Mouse (Mus musculus): ENCODE results near the gene Gm26938. TPM values are rescaled to one million over a fixed set of nuclear protein-coding genes. Genes with fewer than 3 reads are reported as not detected.
A peak's percentile ranks its signal among the peaks of the same experiment; 100 is the strongest.

The Gm26938 gene
- polyA plus RNA-seq, 1 experiment = not detected

GRCm38 (mm10) chr5:139798168-139798900, 27.9 kb downstream of the Gm26938 start:
- Histone ChIP-seq H3K4me3 (replicated peaks; ENCODE audit: extremely low read depth, low read depth, low read length) (no peak overlapping the region), H3K4me1 (ENCODE audit: control insufficient read depth, insufficient read depth, low read length) (peaks cover 47% of the 10 kb centered on the region)
- TF ChIP-seq CTCF (IDR thresholded peaks at IDR 0.05; ENCODE audit: insufficient read depth, low read length) (no peak), POLR2A (IDR thresholded peaks at IDR 0.05; ENCODE audit: borderline replicate concordance, extremely low read depth, low read depth, low read length) (no peak)
- 42% methylated on average over 12 of the region's 12 CpGs for WGBS
- no peak for DNase-seq

- peak; percentile 85 for DNase-seq
- WGBS = 29% methylated on average over 11 of the region's 11 CpGs
- H3K4me3 ChIP-seq (replicated peaks; ENCODE audit: extremely low read depth, low read depth, low read length) = no peak overlapping the region
- peaks cover 50% of the 10 kb centered on the region for H3K4me1 ChIP-seq (ENCODE audit: control insufficient read depth, insufficient read depth, low read length)
- TF ChIP-seq CTCF (IDR thresholded peaks at IDR 0.05; ENCODE audit: insufficient read depth, low read length) (no peak), POLR2A (IDR thresholded peaks at IDR 0.05; ENCODE audit: borderline replicate concordance, extremely low read depth, low read depth, low read length) (no peak)
Measured at GRCm38 (mm10) chr5:139797473-139798167, 28.6 kb downstream of the Gm26938 start.

- peak overlapping the region; percentile 54 for H3K4me3 ChIP-seq (replicated peaks; ENCODE audit: extremely low read depth, low read depth, low read length)
- peak; percentile 86 for DNase-seq
- TF ChIP-seq CTCF (IDR thresholded peaks at IDR 0.05; ENCODE audit: insufficient read depth, low read length) (no peak), POLR2A (IDR thresholded peaks at IDR 0.05; ENCODE audit: borderline replicate concordance, extremely low read depth, low read depth, low read length) (peak; percentile 76; the same call in 1 of the 2 replicates)
- WGBS = 7% methylated on average over 13 of the region's 13 CpGs
- H3K4me1 ChIP-seq (ENCODE audit: control insufficient read depth, insufficient read depth, low read length) = peaks cover 52% of the 10 kb centered on the region
Measured at GRCm38 (mm10) chr5:139796900-139797299, 29.3 kb downstream of the Gm26938 start.

- H3K4me1 ChIP-seq (ENCODE audit: control insufficient read depth, insufficient read depth, low read length) = peaks cover 53% of the 10 kb centered on the region
- no peak overlapping the region for H3K4me3 ChIP-seq (replicated peaks; ENCODE audit: extremely low read depth, low read depth, low read length)
- peak; percentile 36 for DNase-seq
Measured at GRCm38 (mm10) chr5:139796001-139796620, 30.1 kb downstream of the Gm26938 start.

GRCm38 (mm10) chr5:139794938-139795337, 31.3 kb downstream of the Gm26938 start:
- no peak for TF ChIP-seq CTCF (IDR thresholded peaks at IDR 0.05; ENCODE audit: insufficient read depth, low read length)
- no peak for TF ChIP-seq POLR2A (IDR thresholded peaks at IDR 0.05; ENCODE audit: borderline replicate concordance, extremely low read depth, low read depth, low read length)
- WGBS = 19% methylated on average over 10 of the region's 10 CpGs
- Histone ChIP-seq H3K4me1 (ENCODE audit: control insufficient read depth, insufficient read depth, low read length) (peaks cover 55% of the 10 kb centered on the region), H3K4me3 (replicated peaks; ENCODE audit: extremely low read depth, low read depth, low read length) (peak overlapping the region; percentile 32)
- peak; percentile 31 for DNase-seq

More at GRCm38 (mm10) chr5:139796001-139796620, 30.1 kb downstream of the Gm26938 start:
- WGBS = 61% methylated on average over 9 of the region's 9 CpGs
- no peak for TF ChIP-seq POLR2A (IDR thresholded peaks at IDR 0.05; ENCODE audit: borderline replicate concordance, extremely low read depth, low read depth, low read length)
- no peak for TF ChIP-seq CTCF (IDR thresholded peaks at IDR 0.05; ENCODE audit: insufficient read depth, low read length)

- 49% methylated on average over 5 of the region's 5 CpGs for WGBS
- no peak for DNase-seq
Measured at GRCm38 (mm10) chr5:139794137-139794536, 32.1 kb downstream of the Gm26938 start.

GRCm38 (mm10) chr5:139793338-139794089, 32.7 kb downstream of the Gm26938 start:
- peak; percentile 63 for DNase-seq
- 13% methylated on average over 11 of the region's 11 CpGs for WGBS
- no peak for TF ChIP-seq CTCF (IDR thresholded peaks at IDR 0.05; ENCODE audit: insufficient read depth, low read length)
- Histone ChIP-seq H3K4me1 (ENCODE audit: control insufficient read depth, insufficient read depth, low read length) (peaks cover 53% of the 10 kb centered on the region), H3K4me3 (replicated peaks; ENCODE audit: extremely low read depth, low read depth, low read length) (peak overlapping the region; percentile 60)

More at GRCm38 (mm10) chr5:139794137-139794536, 32.1 kb downstream of the Gm26938 start:
- Histone ChIP-seq H3K4me1 (ENCODE audit: control insufficient read depth, insufficient read depth, low read length) (peaks cover 55% of the 10 kb centered on the region), H3K4me3 (replicated peaks; ENCODE audit: extremely low read depth, low read depth, low read length) (no peak overlapping the region)
- no peak for TF ChIP-seq POLR2A (IDR thresholded peaks at IDR 0.05; ENCODE audit: borderline replicate concordance, extremely low read depth, low read depth, low read length)
- no peak for TF ChIP-seq CTCF (IDR thresholded peaks at IDR 0.05; ENCODE audit: insufficient read depth, low read length)

GRCm38 (mm10) chr5:139792966-139793337, 33.3 kb downstream of the Gm26938 start:
- H3K4me3 ChIP-seq (replicated peaks; ENCODE audit: extremely low read depth, low read depth, low read length) = peak overlapping the region; percentile 54

More at GRCm38 (mm10) chr5:139792966-139793337, 33.3 kb downstream of the Gm26938 start:
- 3% methylated on average over 3 of the region's 3 CpGs for WGBS
- TF ChIP-seq POLR2A (IDR thresholded peaks at IDR 0.05; ENCODE audit: borderline replicate concordance, extremely low read depth, low read depth, low read length) (no peak), CTCF (IDR thresholded peaks at IDR 0.05; ENCODE audit: insufficient read depth, low read length) (no peak)
- DNase-seq = no peak
- peaks cover 49% of the 10 kb centered on the region for H3K4me1 ChIP-seq (ENCODE audit: control insufficient read depth, insufficient read depth, low read length)

Data from lung, adult 2 months (tissue).